Mouse (Mus musculus) embryonic fibroblast, embryonic 13.5 days (primary cell): ENCODE measurements around the gene Rack1.

Source experiments
- CTCF ChIP-seq: IDR thresholded peaks from 2 replicates; pipeline ENCODE4 v1.5.1; 2011; ENCODE audit warnings: mild to moderate bottlenecking, control low read depth, low read length, moderate library complexity, borderline replicate concordance; ENCODE audit not compliant: insufficient read depth
- POLR2A ChIP-seq: IDR thresholded peaks from 2 replicates; pipeline ENCODE4 v1.6.1; 2011; ENCODE audit warnings: low read depth, mild to moderate bottlenecking, control low read depth, low read length, moderate library complexity

DNA sequence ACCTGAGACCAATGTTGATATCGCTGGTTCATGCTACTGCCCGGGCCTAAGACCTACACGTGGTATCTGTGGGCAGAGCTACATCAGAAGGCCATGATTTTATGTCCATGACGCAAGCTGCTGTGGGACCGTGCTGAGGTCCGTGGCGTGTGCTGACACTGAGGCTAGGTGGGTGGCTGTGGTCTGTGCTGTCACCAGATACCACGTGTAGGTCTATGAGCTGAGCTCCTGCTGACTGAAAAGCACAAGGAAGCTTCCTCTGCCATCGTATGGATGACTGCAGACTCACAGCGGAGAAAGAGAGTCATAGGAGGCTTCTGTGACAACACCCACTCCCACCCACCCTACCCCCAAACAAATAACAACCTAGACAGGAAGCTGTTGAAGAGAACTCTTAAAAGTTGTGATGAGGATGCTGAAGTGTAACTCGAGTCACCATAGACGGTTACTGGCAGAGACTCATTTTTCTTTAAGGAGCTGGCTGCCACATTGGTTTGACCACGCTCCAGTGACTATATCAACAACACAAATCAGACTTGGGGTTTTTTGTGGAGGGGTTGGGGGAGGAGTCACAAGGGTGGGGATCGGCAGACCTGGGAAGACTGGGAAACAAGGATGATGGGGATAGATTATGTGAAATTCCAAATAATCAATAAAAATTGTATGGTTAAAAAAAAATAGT is 32.8 kb upstream of the Rack1 start:
- no peak for TF ChIP-seq CTCF
- no peak for TF ChIP-seq POLR2A
